Mouse (Mus musculus) frontal cortex, postnatal 10 days (tissue): ENCODE measurements around the gene Mia2.
"Not testable (repeated sequence)": the region's sequence is repeated elsewhere in the genome, so short reads cannot be mapped to it uniquely, and the experiment has no call there.

ENCODE experiments used
- DNase-seq, 2 experiments: peaks; one replicate each; pipeline ENCODE4 v3.0.0; 2022; ENCODE audit warnings: low spot score in 2 of 2, mixed read lengths in 1 of 2

The Mia2 gene

DNA sequence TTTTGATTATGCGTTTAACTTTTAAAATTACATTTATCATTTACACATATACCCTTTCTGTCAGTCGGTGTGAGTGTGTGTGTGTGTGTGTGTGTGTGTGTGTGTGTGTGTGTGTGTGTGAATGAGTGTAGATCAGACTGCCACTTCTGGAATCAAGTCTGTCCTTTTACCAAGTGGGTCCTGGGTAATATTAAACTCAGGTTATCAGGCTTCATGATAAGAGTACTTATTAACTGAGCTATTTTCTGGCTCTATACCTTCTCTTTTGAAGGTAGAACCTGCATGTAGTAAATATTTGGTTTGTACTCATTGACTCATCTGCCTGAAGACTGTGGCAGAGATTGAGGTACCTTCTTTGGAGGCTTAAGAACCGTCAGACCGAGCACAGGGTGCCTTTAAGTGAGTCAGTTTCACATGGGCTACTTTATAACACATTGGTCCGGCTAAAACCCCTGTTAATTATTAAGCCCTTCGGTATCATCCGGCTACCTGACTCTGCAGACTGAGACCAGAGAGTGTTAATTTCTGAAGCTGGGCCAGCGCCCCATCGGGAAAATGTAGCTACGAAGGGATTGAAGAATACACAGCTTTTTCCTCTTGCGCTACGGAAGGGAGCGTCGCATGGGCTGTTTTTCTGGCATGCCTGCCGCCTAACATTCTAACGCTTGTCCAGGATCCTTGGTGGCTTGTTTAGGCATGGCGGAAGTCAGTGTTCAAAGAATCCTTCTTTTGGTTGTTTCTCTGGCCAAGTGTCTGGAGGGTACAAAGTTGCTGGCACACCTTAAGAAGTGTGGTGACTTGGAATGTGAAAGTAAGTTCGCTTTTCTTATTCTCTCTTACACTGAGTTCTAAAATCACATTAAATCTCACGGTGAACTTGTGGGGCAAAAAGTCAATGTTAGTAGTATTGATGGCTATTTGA lies at the start of gene Mia2:
Gene Mia2, plus strand, starts transcription at position 696 of the 922 bp plus-strand sequence.
- no peak for DNase-seq

DNA sequence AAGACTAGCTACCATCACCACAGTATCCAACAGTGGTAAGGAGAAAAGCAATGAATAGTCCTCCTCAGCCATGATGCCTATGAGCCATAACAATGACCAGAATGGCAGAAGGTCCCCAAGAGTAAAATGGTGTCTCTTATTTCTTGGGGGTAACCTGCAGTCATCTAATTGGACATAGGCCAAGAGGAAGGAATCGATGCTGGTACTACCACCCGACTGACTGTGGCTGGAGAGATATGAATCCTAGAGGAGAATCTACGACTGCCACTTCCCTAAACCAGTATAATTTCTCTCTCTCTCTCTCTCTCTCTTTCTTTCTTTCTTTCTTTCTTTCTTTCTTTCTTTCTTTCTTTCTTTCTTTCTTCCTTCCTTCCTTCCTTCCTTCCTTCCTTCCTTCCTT lies 43.1 kb upstream of the Mia2 start:
- no peak for DNase-seq

DNA sequence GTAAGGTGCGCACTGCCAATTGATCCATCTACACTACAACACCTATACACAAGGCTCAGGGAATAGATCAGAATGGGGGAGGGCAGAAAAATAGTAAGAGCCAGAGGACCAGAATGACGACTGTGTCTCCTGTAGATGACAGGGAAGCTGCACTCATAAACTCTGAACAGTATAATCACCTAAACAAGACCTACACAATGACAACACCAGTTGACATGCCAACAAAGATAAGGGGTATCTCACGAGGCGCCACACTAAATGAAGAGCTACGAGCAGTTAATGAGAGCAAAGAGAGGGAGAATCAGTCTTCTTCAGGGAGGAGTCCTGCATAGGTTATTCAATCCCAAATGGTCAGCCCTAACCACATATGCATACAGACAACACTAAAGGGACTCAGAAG lies 42.4 kb upstream of the Mia2 start:
- DNase-seq = no peak

DNA sequence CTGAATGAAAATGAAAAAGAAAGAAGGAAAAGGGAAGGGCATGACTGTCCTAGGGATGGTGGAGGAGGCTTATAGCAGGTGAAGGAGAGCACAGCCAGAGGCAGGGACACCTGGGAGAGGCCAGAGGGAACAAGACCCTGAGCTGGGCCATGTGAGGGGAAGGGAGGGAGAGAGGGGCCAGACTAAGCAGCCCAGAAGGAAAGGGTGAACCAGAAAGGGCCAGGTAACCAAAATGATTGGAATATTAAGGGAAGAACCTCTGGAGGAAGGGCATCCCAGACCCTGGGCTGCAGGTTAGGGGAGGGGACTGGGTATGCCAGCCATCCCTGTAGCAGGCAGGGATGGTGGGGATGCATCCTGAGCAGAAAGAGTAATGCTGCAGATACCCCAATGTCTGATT lies 41.6 kb upstream of the Mia2 start:
- DNase-seq = no peak

DNA sequence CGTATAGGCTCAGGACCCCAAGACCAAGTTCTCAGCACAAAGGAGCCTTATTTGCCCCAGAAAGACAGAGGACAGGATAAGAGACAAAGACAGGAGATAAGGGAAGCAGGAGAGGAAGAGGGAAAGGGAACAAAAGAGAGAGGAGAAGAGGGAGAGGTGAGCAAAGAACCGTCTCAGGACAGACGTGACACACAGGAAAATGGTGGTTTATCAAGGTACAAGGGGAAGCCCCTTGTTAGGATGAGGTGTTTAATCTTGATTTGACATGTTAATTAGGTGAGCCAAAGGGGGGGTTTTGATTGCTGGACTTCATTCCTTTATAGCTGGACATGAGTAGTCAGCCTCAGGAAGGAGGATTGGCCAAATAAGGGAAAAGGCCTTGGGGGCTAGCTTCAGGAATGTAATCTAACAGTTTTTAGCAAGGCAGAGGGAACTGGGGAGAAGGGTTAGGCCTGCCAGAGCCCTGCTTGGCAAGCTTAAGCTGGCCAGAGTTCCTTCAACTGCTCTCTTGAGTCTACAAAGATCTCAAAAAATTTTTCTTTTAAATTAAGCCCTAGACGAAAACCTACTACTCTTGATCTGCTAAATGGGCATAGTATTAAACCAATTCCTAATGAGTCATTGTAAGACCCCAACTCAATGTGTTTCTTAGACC lies 40.3 kb upstream of the Mia2 start:
- DNase-seq = no peak

DNA sequence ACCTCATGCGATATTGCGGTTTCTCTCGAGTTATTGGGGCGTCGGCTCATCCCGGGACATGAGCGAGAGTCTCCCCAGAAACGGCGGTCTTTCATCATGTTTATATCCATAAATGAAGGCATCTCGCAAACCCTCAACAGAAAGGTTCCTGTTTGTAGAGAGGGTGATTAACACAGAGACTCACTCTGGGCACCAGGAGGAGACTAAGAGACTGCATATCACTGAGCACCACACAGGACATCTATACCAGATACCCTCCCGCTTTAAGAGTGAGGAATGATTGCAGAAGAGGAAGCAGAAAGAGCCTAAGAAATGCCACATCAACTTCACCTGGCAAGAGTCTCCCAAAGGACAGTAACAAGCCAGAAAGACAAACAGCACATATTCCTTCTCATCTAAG lies 39.4 kb upstream of the Mia2 start:
- no peak for DNase-seq

DNA sequence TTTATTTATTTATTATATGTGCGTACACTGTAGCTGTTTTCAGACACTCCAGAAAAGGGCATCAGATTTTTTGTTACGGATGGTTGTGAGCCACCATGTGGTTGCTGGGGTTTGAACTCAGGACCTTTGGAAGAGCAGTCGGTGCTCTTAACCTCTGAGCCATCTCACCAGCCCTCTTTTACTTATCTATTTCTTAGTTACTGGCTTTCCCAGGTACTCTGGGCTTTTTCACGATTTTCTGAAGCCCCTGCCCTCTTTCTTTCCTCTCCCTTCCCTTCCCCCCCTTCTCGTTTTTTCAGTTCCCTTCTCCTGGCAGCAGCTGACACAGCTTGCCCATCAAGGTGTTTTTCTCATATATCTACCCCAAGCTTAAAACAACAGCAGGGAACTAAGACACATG lies 37.4 kb upstream of the Mia2 start:
- DNase-seq = not testable (repeated sequence)

DNA sequence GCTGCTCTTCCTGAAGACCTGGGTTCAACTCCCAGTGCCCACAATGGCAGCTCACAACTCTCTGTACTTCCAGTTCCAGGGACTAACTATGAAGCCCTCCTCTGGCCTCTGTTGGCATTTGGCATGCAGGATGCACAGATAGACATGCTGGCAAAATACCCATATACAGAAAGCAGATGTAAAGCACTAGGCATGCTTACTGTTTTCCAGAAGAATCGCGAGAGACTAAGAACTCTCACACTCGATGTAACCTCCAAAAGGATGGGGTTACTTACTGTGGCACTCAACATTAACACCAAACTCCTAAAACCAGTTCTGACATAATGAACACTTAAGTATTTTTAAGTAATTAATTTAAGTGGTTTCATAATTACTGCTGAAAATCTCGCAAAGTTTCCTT lies 35.3 kb upstream of the Mia2 start:
- no peak for DNase-seq

DNA sequence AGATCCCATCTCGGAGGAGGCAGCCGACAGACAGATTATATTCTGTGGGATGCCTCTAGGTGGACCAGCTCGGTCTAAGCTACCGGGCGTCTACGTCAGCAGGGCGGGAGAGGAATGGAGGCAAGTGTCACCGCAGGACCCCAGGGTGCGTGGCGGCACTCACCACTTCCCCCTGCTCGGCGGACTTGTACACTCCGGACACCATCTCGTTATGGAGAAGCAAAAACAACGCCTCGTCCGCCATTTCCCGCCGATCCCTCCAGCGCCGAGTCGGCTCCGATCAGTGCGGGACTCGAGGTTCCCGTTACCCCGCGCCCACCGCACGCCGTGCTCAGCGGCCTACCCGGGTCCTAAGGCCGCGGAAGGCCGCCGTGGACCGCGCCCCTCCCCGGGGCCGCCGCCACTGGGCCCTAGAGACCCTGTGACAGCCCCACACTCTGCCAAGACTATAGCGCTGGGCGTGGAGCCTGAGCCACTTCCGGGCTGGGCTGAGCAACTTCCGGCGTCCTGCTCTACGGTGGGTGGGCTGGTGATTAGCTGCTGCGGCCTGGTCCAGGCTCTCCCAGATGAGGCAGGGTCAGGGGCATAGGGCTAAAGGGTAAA lies 34.5 kb upstream of the Mia2 start, which contains the start of gene Trappc6b:
Gene Trappc6b, minus strand, starts transcription at position 480 of the 603 bp plus-strand sequence.
- peak; percentile 77 to 81 for DNase-seq

DNA sequence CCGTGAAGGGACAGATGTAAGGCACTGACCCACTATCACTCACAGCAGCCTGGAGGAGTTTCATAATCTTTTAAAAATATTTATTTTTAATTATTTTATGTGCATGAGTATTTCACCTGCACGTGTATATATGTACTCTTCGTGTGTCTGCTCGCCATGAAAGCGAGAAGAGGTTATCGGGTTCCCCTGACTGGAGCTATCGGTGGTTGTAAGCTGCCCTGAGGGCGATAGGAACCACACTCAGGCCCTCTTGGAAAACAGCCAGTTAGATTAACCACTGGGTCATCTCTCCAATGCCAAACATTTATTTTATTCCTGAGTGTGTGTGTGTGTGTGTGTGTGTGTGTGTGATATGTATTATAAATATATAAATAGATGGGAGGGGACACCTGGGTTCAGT lies 30.8 kb upstream of the Mia2 start:
- no peak for DNase-seq

DNA sequence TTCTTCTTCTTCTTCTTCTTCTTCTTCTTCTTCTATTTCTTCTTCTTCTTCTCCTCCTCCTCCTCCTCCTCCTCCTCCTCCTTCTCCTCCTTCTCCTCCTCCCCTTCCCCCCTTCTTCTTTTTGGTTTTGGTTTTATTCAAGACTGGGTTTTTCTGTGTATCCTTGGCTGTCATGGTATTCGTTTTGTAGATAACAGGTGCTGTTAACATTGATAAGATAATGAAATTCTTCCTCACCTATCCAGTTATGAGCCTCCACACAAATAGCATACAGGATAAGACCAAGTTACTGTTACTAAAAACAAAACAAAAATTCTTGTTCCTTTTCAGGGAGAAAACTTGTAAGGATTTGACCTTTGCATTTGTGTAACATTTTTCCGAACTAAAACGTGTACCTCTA lies 29.8 kb upstream of the Mia2 start:
- DNase-seq = no peak

DNA sequence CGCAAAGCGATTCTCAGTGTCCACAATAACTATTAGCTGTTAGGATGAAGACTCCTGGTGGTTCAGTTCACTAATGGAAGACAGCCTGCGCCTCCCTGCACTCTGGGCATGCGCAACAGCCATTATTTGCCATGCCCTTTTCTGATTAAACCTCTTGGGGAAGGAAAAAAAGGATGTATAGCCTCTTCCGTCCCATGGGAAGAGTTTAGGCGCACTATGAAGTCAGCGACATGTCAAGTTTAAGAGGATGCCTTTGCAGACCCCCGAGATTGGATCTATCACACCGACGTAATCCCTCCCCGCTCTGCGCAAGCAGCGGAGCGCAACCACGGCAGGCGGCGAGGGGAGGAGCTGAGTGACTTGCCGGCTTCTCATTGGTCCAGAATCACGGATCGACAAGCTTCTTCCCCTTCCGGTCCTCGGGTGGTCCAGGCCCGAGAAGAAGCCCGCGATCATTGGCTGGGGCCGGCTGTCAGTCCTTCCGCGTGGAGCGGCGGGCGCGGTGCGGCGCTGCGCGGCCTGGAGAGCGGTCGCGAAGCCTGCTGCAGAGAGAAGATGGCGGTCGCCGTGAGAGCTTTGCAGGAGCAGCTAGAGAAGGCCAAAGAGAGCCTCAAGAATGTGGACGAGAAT lies 29.0 kb upstream of the Mia2 start, which contains the start of gene Pnn:
Gene Pnn, plus strand, starts transcription at position 437 of the 630 bp plus-strand sequence.
- peak; percentile 97 for DNase-seq

DNA sequence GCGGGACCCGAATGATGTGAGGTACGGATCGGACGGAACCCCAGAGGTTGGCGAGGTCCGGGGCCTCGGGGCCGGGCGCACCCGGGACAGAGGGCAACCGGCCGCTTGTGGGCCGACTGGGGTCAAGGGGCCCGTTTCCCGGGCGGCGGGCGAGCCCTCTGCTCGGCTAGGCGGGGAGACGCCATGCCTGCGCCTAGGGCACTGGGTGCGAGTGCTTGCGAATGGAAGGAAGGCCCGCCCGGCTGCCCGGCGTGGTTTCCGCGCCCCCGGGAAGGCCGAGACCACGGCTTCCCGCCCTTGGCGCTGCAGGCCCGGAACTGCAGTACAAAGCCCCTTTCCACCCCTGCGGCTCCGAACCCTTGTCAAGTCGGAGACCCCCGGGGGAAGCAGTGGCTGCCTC lies 28.5 kb upstream of the Mia2 start:
- no peak for DNase-seq

DNA sequence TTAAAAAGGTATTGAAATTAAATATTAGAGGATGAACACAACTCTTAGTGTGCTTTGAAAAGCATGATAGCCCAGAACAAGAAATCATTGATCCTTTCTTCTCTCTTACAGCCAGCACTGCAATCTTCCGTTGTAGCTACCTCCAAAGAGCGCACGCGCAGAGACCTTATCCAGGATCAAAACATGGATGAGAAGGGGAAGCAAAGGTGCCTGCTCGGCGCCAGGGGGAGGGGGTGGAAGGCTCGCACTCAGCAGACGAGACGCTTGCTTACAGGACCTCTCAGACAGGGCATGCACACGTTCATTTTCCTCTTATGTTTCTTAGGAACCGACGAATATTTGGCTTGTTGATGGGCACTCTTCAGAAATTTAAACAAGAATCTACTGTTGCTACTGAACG lies 26.8 kb upstream of the Mia2 start:
- no peak for DNase-seq

DNA sequence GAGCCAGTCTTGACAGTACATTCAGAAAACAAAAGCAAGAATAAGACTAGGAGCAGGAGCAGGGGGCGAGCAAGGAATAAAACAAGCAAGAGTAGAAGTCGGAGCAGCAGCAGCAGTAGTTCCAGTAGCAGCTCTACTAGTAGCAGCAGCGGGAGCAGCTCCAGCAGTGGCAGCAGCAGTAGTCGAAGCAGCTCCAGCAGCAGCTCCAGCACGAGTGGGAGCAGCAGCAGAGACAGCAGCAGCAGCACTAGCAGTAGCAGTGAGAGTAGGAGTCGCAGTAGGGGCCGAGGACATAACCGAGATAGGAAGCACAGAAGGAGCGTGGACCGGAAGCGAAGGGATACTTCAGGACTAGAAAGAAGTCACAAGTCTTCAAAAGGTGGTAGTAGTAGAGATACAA lies 23.3 kb upstream of the Mia2 start:
- no peak for DNase-seq

DNA sequence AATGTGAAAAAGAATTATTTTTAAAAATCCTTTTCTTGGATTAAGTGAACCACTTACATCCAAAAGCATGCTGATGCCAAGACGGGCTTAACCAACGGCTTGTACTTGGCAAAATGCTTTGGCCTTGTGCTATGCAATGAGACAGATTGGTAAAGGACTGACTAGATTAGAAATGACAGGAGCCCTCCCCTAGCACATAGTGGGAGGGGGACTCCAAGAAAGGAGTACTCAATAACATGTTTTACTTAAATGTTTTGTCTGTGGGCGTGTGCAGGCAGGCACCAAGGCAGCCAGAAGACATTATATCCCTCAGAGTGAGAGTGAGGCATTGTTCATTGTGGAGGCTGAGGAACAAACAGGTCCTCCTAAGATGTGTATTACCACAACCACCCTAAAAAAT lies 21.5 kb upstream of the Mia2 start:
- no peak for DNase-seq

DNA sequence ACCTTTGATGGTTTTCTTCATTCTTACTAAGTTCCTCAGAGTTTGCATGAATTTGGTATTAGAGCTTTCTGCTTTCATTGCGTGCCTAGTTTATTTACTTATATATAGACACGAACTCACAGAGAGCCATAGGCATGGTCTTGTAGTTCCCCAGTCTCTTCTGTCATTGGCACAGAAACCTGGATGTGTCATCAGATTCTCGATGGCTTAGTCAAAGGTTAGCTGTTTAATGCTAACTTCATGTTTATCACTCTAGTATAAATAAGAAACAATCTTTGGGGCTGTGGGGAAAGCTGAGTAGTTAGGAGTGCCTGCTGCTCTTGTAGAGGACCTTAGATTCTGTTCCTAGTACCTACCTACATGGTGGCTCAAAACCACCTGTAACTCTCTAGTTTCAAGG lies 18.6 kb upstream of the Mia2 start:
- no peak for DNase-seq

DNA sequence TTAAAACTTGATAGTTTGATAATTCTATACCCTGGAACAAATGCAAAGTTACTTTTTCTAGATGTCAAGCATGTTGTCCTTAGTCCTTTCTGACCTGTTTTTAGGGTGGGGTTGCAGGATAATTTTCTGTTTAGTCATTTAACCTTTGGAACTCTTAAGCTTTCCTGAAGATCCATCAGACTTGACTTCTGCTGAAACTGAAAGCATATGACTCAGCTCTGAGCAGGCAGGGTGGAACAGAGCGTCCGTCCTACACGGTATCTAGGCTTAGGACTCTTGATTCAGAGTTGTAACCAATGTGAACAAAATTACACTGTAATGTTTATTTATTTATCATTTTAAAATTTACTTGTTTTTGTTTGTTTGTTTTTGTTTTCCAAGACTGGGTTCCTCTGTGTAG lies 17.7 kb upstream of the Mia2 start:
- DNase-seq = no peak

DNA sequence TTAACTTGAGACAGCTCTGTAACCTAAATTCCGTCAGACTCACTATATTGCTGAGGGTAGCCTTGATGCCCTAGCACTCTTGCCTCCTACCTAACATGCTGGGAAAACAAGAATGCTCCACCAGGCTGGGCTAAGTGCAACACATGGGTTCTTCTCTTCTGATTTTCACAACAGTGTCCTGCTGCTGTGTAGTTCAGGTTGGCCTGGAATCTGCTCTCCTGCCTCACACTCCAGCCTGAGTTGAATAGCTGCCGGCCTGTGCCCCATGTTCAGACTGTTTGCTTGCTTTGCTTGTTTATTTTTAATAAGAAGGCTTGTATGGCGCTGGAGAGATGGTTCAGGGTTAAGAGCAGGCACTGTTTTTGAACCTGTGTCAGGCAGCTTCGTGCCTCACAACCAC lies 15.1 kb upstream of the Mia2 start:
- DNase-seq = no peak

DNA sequence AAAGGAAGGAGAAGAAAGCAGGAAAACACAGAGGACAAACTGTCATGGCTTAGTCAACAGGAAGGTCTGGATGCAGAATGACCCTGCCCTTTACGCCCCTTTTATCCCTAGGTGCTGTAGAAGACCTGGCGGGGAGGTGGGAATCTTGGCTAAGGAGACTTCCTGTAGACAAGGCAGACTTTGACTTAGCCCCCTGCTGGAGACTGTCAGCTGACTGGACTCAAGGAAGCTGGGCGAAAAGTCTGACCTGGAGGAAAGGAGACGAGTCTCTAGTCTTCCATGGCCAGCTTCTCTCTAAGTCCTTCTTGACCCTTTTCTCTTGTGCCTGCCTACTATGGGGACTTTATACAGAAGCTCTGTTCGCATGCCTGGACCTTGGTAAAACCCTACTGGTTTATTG lies 11.2 kb upstream of the Mia2 start:
- DNase-seq = no peak

DNA sequence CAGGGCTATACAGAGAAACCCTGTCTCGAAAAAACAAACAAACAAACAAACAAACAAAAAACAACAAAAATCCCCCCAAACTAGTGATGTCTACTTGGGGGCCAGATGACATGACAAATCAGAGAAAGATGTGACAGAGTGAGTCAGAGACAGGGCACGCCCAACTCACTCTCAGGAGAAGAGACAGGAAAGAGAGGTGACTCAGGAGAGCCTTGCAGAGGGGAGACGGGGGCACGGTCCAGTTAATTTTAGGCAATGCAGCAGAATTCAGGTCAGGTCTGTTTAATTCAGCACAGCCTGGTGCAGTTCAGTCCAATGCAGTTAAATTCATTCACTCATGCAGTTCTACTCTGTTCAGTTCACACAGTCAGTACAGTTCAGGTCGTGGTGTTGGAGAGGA lies 9.4 kb upstream of the Mia2 start:
- no peak for DNase-seq

DNA sequence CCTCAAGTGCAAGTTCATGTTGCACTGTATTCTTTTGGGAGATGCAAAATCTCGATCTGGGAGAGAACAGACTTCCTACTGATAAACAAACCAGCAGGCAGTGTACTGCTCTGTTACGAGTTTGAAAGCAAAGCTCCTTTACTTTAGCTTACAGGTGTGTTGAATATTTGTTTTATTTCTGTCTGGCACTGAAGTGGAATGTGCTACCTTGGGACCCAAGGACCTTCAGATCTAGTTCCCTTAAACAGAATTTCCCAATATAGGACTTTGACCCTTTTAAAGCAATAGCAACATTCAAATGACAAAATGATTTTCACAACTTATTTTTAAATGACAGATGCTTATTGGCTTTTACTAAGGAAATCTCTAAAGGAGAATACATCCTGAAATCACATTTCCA lies 2.1 kb upstream of the Mia2 start:
- no peak for DNase-seq
